Mouse (Mus musculus) ZHBTc4 (cell line): ENCODE results near the gene Olfr1441.

Experiments
- DNase-seq: peaks from one replicate; pipeline ENCODE4 v3.0.0-alpha.2; 2011; ENCODE audit warnings: low read depth, low spot score

Gene Olfr1441

GRCm38 (mm10) chr19:12462851-12463721 lies 45.9 kb downstream of the Olfr1441 start:
- DNase-seq: no peak

- peak; percentile 54 for DNase-seq
These were observed 46.4 kb downstream of the Olfr1441 start for GRCm38 (mm10) chr19:12463722-12464035.

DNA sequence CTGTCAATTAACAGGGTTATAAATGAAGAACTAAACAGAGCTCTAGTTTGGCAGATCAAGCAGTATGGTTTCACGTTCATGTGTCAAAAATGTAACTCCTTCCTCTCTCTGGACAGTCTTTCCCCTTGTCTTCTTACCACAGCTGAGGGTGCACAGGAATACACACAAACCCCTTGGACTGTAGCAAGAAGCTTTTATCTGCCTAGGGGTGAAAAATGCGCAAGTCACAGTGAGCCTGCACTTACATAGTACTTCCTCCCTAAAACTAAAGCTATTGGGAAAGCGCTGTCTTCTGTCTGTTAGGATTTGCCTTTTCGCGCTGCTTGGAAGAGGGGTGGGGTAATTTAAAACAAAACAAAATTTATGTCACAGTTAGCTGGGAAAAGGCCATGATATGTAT lies 46.9 kb downstream of the Olfr1441 start:
- peak; percentile 16 for DNase-seq

GRCm38 (mm10) chr19:12464674-12465073 lies 47.4 kb downstream of the Olfr1441 start:
- DNase-seq: no peak

DNA sequence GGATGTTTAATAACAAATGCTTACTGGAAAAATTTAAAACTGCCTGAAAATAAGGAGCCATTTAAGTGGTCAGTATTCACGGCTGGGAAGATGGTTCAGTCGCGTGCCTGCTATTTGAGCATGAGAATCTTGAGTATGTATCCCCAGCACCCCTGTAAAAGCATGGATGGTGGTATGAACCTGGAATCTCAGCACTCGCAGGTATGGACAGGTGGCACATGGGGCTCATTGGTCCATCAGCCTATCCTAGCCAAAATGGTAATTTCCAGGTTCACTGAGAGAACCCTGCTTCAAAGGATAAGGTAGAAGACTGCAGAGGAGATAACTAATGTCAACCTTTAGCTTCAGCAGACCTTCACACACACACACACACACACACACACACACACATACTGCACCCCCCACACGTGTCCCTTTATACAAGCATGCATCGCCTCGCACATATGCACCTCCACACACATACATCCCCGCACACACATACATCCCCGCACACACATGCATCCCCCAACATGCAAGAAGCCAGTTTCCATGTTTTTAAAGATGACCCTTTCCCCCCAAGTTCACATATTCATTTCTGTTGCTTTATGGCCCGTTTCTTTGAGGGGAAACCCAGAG lies 48.4 kb downstream of the Olfr1441 start:
- DNase-seq: no peak

DNA sequence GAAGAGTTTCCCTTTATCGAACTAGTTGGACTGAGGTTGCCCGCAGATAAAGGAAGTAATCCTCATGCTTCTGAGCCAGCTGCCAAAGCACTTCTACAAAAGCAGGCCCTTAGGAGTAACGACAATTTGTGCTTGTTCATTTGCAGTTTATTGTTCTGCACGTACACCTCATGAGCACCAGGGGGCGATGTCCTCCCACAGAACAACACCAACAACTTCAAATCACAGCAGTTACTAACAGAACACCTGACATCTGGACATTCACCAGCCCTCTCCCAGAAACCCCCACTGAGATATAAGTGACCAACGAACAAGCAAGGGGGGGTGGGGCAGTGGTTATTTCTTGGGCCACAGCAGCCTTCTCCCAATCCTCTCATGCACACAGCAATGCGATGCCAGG lies 49.0 kb downstream of the Olfr1441 start:
- peak; percentile 70 for DNase-seq

GRCm38 (mm10) chr19:12467436-12467835 lies 50.2 kb downstream of the Olfr1441 start:
- DNase-seq: peak; percentile 81

DNA sequence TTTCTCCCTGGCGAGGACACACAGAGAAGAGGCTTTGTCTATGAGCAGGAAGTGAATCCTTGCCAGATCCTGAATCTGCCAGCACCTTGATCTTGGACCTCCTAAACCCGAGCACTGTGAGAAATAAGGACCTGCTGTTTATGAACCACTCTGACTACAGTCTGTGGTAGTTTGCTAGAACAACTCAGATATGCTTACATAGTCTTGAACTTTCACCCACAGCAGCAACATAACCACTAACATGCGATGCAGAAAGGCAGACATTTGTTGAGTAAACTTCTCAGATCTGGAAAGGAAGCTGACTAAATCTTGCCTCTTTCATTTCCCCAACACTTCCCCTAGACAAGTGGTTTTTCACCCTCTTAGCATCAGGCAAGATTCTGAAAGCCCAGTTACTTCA lies 54.6 kb downstream of the Olfr1441 start:
- no peak for DNase-seq

DNA sequence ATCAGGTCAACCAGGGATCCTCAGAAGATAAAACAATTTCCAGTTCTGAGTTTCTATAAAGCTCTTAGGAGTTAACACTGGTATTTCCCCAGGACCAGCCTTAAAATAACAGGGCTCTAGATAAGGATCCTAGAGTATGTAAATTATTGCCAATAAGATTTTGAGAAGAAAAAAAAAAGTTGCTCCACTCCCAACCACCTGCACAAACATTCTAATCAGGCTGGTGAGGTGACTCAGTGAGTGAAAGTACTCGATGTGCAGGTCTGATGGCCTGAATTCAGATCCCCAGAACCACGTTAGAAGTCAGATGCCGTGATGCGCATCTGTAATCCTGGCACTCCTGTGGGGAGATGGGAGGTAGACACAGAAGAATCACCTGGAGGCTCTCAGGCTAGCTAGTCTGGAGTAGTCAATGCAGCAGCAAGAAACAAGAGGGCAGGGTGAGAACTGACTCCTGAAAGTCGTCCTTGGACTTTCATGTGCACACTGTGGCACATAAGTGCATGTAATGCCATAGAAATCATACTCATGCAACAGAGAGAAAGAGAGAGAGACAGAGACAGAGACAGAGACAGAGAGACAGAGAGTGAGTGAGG lies 55.2 kb downstream of the Olfr1441 start:
- no peak for DNase-seq
